Mouse (Mus musculus): ENCODE data around the gene Dhdh. TPM values are rescaled to one million over a fixed set of nuclear protein-coding genes. Genes with fewer than 3 reads are reported as not detected.
A peak's percentile ranks its signal among the peaks of the same experiment; 100 is the strongest.
"Not testable (repeated sequence)": the region's sequence is repeated elsewhere in the genome, so short reads cannot be mapped to it uniquely, and the experiment has no call there.

Dhdh gene
- total RNA-seq (2014; rRNA removed) (4.3 and 4.7 TPM in 2 replicates), polyA plus RNA-seq (2015; fragmentation: Nextera tagmentation; extraction: Ambion mirVana) (5.9 and 6.2 TPM in 2 replicates)

DNA sequence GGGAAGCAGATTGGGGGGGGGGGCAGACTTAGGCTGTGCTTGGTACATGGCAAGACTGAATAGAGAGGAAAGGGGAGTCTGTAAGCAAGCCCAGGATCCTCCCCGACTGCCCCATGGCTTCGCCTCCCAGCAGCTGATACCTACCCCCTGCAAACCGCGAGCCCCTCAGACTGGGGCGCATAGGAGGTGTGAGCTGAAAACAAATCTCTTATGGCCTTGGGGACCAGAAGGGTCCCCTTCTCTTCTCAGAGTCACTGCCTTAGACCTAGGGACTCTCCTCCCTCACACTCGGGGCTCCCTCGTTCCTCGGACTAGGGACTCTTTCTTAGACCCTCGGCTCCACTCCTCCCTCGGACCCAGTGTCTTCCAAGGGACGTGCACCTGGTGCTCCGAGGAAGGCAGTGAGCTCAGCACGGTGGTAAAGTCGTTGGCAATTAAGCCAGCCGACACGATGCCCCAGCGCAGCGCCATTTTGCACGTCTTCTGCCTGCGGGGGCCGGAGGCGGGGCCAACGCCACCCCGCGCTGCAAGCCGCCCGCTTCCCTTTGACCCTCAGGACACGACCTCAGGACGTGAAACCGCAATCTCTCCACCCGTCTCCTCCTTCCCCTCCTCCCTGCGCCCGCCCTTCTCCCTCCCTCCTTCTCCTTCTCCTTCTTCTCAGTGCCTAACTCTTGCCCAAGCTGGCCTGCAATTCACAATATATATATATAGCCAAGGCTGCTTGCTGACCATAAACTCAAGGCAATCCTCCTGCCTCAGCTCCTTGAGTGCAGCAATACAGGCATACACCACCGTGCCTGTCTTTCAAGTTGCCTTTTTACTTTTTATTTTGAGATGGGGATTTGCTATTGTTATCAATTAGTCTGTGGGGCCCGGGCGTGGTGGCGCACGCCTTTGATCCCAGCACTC lies at the start of gene Dhdh:
Gene Dhdh (minus strand): TSS at position 513 of the 912 bp plus-strand sequence.
- Histone ChIP-seq H3K36me3 (ENCODE audit: insufficient read depth, low read length) (peaks cover 10% of the 10 kb centered on the region; the same call in 1 of the 2 replicates), H3K27me3 (ENCODE audit: insufficient read depth, low read length) (no peaks in the 10 kb centered on the region), H3K9me3 (ENCODE audit: low read length) (no peaks in the 10 kb centered on the region), H3K4me3 (ENCODE audit: low read length) (peak within 1 kb of the TSS; percentile 32), H3K4me2 (ENCODE audit: low read depth, low read length) (peak within 1 kb of the TSS; percentile 59), H3K4me1 (ENCODE audit: insufficient read depth, low read length) (no peaks in the 10 kb centered on the region), H3K27ac (peak within 1 kb of the TSS; percentile 82), H3K9ac (replicated peaks; ENCODE audit: low read length) (peak within 1 kb of the TSS; percentile 52)
- TF ChIP-seq CTCF (IDR thresholded peaks at IDR 0.05; ENCODE audit: low read depth) = no peak
- DNase-seq (ENCODE audit: low spot score) (peak; percentile 62), ATAC-seq (peak; percentile 75)
- WGBS = 7% methylated on average over 38 of the region's 38 CpGs

DNA sequence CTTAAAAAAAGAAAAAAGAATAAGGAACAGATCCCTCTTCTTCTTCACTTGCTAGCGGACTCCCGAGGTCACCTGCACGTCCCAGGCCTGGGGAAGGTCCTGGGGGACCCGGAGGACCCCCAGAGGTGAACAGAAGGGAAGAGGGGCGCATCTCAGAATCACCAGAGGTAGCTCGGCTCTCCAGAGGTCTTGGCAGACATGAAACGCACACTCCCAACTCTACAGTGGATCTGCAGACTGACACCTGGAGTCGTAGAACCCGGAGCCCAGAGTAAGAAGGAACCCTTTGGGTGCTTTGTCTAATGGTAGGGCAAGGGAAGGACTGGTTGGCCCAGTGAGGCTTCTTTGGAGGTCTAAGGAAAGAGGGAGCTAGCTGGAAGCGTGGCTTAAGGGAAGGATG lies 49.0 kb upstream of the Dhdh start:
- Histone ChIP-seq H3K4me2 (ENCODE audit: low read depth, low read length) (peak overlapping the region; percentile 75), H3K4me1 (ENCODE audit: insufficient read depth, low read length) (peaks cover 5% of the 10 kb centered on the region; the same call in 1 of the 2 replicates), H3K27me3 (ENCODE audit: insufficient read depth, low read length) (no peaks in the 10 kb centered on the region), H3K4me3 (ENCODE audit: low read length) (peak overlapping the region; percentile 45), H3K9ac (replicated peaks; ENCODE audit: low read length) (peak overlapping the region; percentile 66), H3K9me3 (ENCODE audit: low read length) (no peaks in the 10 kb centered on the region), H3K27ac (peak overlapping the region; percentile 61; the same call in 1 of the 2 replicates), H3K36me3 (ENCODE audit: insufficient read depth, low read length) (no peaks in the 10 kb centered on the region)
- DNase-seq (ENCODE audit: low spot score) (no peak), ATAC-seq (0 out of 2 replicates have a peak, but pooled peaks have one; percentile 6)
- TF ChIP-seq CTCF (IDR thresholded peaks at IDR 0.05; ENCODE audit: low read depth) = no peak
- WGBS = 79% methylated on average over 10 of the region's 10 CpGs

DNA sequence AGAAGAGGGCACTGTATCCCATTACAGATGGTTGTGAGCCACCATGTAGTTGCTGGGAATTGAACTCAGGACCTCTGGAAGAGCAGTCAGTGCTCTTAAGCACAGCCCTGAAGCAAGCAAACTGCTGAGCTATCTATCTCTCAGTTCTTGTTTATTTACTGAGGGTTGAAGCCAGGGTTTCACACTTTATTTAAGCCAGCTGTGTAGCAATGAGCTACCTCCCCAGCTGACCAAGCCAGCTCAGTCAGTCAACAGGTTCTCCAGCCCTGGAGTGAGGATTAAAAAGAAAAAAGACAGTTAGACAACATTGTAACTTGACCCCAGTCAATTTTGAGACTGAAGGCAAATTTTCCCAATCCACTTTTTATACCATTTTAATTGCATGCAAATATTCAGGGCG lies 47.1 kb upstream of the Dhdh start:
- Histone ChIP-seq H3K36me3 (ENCODE audit: insufficient read depth, low read length) (no peaks in the 10 kb centered on the region), H3K27me3 (ENCODE audit: insufficient read depth, low read length) (no peaks in the 10 kb centered on the region), H3K27ac (no peak overlapping the region), H3K4me2 (ENCODE audit: low read depth, low read length) (no peak overlapping the region), H3K9ac (replicated peaks; ENCODE audit: low read length) (no peak overlapping the region), H3K4me1 (ENCODE audit: insufficient read depth, low read length) (peaks cover 5% of the 10 kb centered on the region; the same call in 1 of the 2 replicates), H3K4me3 (ENCODE audit: low read length) (no peak overlapping the region), H3K9me3 (ENCODE audit: low read length) (no peaks in the 10 kb centered on the region)
- ATAC-seq = no peak
- 75% methylated on average over 1 of the region's 1 CpGs for WGBS
- no peak for TF ChIP-seq CTCF (IDR thresholded peaks at IDR 0.05; ENCODE audit: low read depth)
- no peak for DNase-seq (ENCODE audit: low spot score)

DNA sequence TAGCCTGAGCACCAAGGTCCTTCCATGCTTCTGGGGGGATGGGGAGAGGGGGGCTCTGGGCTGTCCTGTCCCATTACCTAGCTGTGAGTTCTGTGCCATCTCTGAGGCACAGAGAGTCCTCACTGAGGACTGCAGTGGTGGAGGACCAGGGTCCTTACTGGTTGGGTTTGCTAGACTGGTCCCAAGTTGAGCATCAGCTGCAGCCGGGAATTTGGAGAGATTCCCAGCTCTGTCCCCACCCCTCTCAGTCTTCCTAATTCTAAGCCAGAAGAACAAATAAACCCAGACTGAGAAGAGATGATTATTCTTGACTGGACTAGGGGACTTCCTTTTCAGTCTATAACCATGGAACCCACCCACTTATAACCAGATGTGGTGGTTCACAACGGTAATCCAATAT lies 42.0 kb upstream of the Dhdh start:
- H3K36me3 ChIP-seq (ENCODE audit: insufficient read depth, low read length) = no peaks in the 10 kb centered on the region
- no peak for ATAC-seq
- no peaks in the 10 kb centered on the region for H3K9me3 ChIP-seq (ENCODE audit: low read length)
- DNase-seq (ENCODE audit: low spot score) = no peak
- no peak overlapping the region for H3K9ac ChIP-seq (replicated peaks; ENCODE audit: low read length)
- H3K4me1 ChIP-seq (ENCODE audit: insufficient read depth, low read length) = no peaks in the 10 kb centered on the region
- H3K4me3 ChIP-seq (ENCODE audit: low read length) = no peak overlapping the region
- TF ChIP-seq CTCF (IDR thresholded peaks at IDR 0.05; ENCODE audit: low read depth) = no peak
- WGBS = 67% methylated on average over 2 of the region's 2 CpGs
- no peak overlapping the region for H3K27ac ChIP-seq
- H3K27me3 ChIP-seq (ENCODE audit: insufficient read depth, low read length) = no peaks in the 10 kb centered on the region
- H3K4me2 ChIP-seq (ENCODE audit: low read depth, low read length) = no peak overlapping the region

DNA sequence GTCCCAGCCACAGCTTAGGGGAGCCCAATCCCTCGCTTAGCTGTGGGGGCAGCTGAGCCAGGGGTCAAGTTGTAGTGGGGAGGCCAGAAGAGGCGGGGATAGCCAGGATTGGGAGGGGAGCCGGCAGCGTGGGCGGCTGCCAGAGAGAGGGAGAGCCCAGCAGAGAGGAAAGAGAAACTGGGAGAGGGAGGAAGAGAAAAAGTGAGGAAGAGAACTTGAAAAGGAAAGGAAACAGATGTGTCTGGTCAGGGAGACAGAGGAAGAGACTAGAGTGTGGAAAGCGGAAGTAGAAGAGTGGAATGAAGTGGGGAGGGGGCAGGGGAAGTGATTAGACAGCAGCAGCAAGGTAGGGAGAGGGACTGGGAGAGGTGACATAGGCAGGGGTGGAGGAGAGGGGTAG lies 40.9 kb upstream of the Dhdh start:
- ATAC-seq = no peak
- Histone ChIP-seq H3K9ac (replicated peaks; ENCODE audit: low read length) (no peak overlapping the region), H3K27ac (no peak overlapping the region), H3K4me3 (ENCODE audit: low read length) (no peak overlapping the region), H3K27me3 (ENCODE audit: insufficient read depth, low read length) (no peaks in the 10 kb centered on the region), H3K4me2 (ENCODE audit: low read depth, low read length) (no peak overlapping the region), H3K9me3 (ENCODE audit: low read length) (no peaks in the 10 kb centered on the region), H3K4me1 (ENCODE audit: insufficient read depth, low read length) (peaks cover 11% of the 10 kb centered on the region; the same call in 1 of the 2 replicates), H3K36me3 (ENCODE audit: insufficient read depth, low read length) (no peaks in the 10 kb centered on the region)
- WGBS = 18% methylated on average over 6 of the region's 6 CpGs
- TF ChIP-seq CTCF (IDR thresholded peaks at IDR 0.05; ENCODE audit: low read depth) = no peak
- no peak for DNase-seq (ENCODE audit: low spot score)

DNA sequence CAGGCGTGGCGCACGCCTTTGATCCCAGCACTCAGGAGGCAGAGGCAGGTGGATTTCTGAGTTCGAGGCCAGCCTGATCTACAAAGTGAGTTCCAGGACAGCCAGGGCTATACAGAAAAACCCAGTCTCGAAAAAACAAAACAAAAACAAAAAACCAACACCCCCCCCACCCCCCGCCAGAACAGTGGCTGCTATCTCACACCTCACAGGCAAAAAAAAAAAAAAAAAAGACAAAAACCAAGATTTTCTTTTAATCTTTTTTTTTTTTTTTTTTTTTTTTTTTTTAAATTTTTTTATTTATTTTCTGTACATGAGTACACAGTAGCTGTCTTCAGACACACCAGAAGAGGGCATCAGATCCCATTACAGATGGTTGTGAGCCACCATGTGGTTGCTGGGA lies 38.6 kb upstream of the Dhdh start:
- H3K4me2 ChIP-seq (ENCODE audit: low read depth, low read length); H3K9ac ChIP-seq (replicated peaks; ENCODE audit: low read length); H3K4me3 ChIP-seq (ENCODE audit: low read length); H3K27ac ChIP-seq; H3K27me3 ChIP-seq (ENCODE audit: insufficient read depth, low read length); H3K36me3 ChIP-seq (ENCODE audit: insufficient read depth, low read length); ATAC-seq; DNase-seq (ENCODE audit: low spot score); H3K9me3 ChIP-seq (ENCODE audit: low read length): not testable (repeated sequence)
- 93% methylated on average over 6 of the region's 6 CpGs for WGBS
- H3K4me1 ChIP-seq (ENCODE audit: insufficient read depth, low read length) = peaks cover 11% of the 10 kb centered on the region; the same call in 1 of the 2 replicates
